In the genomic region with DNA sequence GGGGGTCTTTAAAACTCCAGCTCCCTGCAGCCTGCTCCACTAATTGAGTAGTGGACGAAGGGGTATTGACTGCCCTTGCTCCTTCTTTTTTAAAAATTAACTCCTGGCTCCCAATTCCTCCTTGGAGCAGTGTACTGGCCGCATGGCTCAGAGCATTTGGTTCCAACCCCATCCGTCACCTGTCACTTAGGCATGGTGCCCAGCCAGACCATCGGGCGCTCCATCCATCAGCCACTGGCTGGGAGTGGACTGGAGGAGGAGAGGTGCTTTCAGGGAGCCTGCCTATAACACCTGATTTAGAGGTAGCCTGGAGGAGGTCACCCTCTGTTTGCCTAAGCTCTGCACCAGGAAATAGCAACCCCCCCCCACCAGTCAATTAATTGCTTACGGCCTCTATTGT, we compare ENCODE assay signal across 12 mouse cellular contexts.
DNase-seq lines count a peak whose midpoint lies in the region; ATAC-seq lines count a peak whose summit lies in the region.
"Had no signal": no experiment of that assay in that cellular context is flagged by ENCODE, and none has a peak within 500 bp of the region (broad histone marks: within the 10 kb centered on the region; RNA-seq: fewer than 3 reads in every experiment).

No protein-coding gene starts in this region.

- DNase-seq in adrenal gland, postnatal 14 days = peak; percentile 21
- no peak for DNase-seq in adrenal gland, adult 8-10 months
- no peak for DNase-seq in kidney, adult 18-20 months
- peak; percentile 93 for DNase-seq in cerebellum, adult 9-11 months
- peak; percentile 24 for DNase-seq in mesoderm, embryonic 11.5 days (ENCODE audit: low read depth, low spot score)
- DNase-seq in frontal cortex, postnatal 10 days (ENCODE audit: low spot score in 2 of 2) = no peak

- 0 out of 2 replicates have a peak, but pooled peaks have one; percentile 40 for ATAC-seq in kidney, embryonic 16.5 days (ENCODE audit: low FRiP score, low TSS enrichment)
- no peak for ATAC-seq in erythroid progenitor cell, adult 5-6 weeks (replicated peaks; ENCODE audit: low FRiP score, poor library complexity, severe bottlenecking)
- ATAC-seq: forebrain, embryonic 14.5 days had no signal

- no peaks in the 10 kb centered on the region for H3K36me3 ChIP-seq in kidney, embryonic 16.5 days (ENCODE audit: insufficient read depth, low read length)
- H3K36me3 ChIP-seq: embryonic facial prominence, embryonic 12.5 days; limb, embryonic 12.5 days had no signal

- no peak overlapping the region for H3K4me2 ChIP-seq in kidney, embryonic 16.5 days (replicated peaks; ENCODE audit: low read depth, low read length)
- H3K4me2 ChIP-seq: embryonic facial prominence, embryonic 12.5 days; limb, embryonic 12.5 days had no signal

- H3K9ac ChIP-seq in kidney, embryonic 16.5 days (replicated peaks; ENCODE audit: low read length) = no peak overlapping the region
- H3K9ac ChIP-seq: embryonic facial prominence, embryonic 12.5 days; limb, embryonic 12.5 days had no signal

- H3K27ac ChIP-seq in kidney, embryonic 16.5 days (ENCODE audit: low read length) = no peak overlapping the region
- H3K27ac ChIP-seq: embryonic facial prominence, embryonic 12.5 days; limb, embryonic 12.5 days; macrophage had no signal

- H3K4me1 ChIP-seq in kidney, embryonic 16.5 days (ENCODE audit: insufficient read depth, low read length) = peaks cover 13% of the 10 kb centered on the region

- H3K27me3 ChIP-seq in kidney, embryonic 16.5 days (ENCODE audit: insufficient read depth, low read length) = 0 out of 2 replicates have a peak, but pooled peaks cover 7% of the 10 kb centered on the region
- H3K27me3 ChIP-seq: embryonic facial prominence, embryonic 12.5 days had no signal

- no peak overlapping the region for H3K4me3 ChIP-seq in kidney, embryonic 16.5 days (ENCODE audit: low read length)
- H3K4me3 ChIP-seq: embryonic facial prominence, embryonic 12.5 days; limb, embryonic 12.5 days had no signal

- WGBS in kidney, embryonic 16.5 days = 13% methylated on average over 6 of the region's 6 CpGs

- H3K9me3 ChIP-seq in kidney, embryonic 16.5 days (ENCODE audit: low read length) = no peaks in the 10 kb centered on the region
- H3K9me3 ChIP-seq: embryonic facial prominence, embryonic 12.5 days; limb, embryonic 12.5 days had no signal

Comparison
In these comparisons a context has a peak if more than half of its experiments do, and no peak if none do; other contexts are left out.
1. DNase-seq: peak in adrenal gland, postnatal 14 days (single experiment), cerebellum, adult 9-11 months (single experiment) and mesoderm, embryonic 11.5 days (single experiment); none in adrenal gland, adult 8-10 months (single experiment), kidney, adult 18-20 months (single experiment) and frontal cortex, postnatal 10 days (0 of 2).